Mouse (Mus musculus) thymus, adult 18-20 months (tissue): ENCODE measurements around the gene Tbc1d2b.

Source experiments
- DNase-seq, 2 experiments: peaks; one replicate each; pipeline ENCODE4 v3.0.0; 2022; ENCODE audit warnings: mixed read lengths in 2 of 2

The Tbc1d2b gene

DNA sequence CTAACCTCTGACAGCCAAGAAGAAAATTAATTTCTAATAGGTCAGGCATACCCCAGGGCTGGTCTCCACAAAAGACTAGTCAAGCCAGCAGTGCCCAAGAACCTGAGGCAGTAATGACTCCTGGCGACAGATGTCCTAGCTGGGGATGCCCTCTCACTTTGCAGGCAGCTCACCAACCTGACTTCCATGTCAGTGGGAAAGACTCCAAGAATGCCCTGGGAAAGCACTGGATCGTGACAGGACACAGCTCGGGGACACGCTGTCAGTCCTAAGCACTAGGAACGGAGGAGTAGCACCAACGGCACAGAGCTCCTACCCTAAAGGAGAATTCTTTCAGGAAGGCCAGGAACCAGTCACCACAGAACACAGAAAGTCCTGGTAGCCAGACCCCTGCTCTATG is 28.3 kb downstream of the Tbc1d2b start:
- no peak for DNase-seq

GRCm38 (mm10) chr9:90241618-90242017 is 29.0 kb downstream of the Tbc1d2b start:
- DNase-seq: no peak

DNA sequence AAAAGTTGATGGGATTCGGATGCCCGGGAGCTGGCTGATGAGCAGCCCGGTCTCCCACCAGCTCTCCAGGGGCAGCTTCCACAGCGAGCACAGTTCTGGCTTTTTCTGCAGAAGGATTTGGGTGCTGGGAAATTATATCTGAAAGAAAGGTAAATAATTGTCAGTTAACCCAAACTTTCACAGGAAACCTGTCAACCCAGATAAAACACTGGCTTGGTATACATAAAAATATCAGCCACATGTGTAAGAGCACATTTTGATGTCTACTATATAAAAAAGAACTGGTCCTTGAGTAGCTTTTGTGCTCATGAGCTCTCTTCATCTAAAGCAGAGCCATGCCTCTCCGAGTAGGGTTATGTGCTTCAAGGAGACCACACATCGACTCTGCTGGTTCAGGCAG is 29.6 kb downstream of the Tbc1d2b start:
- DNase-seq: no peak

DNA sequence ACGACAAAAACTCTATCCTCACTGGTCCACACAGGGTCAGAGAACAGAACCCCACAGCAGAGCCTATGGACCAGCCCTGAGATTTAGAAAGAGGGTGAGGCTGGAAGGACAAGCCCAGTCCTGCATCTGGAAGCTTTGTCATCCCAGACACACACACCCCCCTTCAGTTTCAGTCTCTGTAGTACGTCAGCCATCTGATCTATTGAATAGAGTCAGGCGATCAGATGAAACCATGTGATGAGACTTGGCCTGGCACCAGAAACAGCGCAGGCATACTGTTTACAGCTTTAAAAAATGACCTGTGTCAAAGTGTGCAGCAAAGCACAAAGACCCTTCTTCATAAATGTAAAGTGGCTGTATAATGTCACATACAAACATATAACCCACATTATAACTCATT is 30.0 kb downstream of the Tbc1d2b start:
- DNase-seq: no peak

GRCm38 (mm10) chr9:90237232-90238062 is 33.2 kb downstream of the Tbc1d2b start:
- no peak for DNase-seq

DNA sequence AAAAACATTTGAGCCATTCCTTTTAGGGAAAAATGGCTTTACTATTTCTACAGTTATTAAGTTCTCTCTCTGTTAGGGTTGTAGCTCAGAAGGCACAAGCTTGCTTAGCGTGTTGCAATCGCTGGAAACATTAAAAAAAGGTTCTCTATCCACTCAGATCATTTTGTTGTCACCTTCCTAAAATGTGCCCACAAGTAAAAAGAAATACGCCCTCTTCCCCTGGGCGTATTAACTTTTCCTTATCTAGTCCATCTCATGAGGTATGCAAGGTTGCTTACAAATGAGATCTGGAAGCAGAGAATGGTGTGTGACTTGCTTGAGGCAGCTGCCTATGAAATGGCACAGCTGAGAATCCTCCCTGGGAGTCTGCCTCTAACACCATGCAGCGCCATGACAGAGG is 33.8 kb downstream of the Tbc1d2b start:
- no peak for DNase-seq

DNA sequence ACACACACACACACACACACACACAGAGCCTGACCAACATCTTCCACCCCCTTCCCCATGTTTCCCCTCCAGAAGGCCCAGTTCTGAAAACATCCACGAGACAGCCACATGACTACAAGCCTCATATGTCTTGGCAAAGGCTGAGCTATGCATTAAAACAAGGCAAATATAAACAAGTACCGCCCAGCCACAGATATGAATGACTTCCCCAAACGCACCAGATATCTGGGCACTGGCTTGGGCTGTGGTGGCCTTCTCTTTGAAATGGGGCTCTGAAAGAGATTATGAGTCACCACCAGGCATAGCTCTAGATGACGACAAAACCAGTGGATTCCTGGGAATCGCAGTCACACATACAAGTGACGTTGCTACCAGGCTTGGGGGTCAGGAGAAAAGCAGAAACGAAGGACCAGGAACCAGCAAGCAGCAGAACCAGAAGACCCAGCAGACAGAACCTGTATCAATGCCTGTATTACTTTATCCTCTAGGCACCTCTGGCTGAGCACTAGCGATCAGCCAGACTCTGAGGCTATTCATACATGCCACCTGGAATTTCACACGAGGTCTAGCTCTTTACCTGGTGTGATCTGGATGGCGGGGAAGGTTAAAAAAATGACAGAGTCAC is 35.2 kb downstream of the Tbc1d2b start:
- DNase-seq: no peak

DNA sequence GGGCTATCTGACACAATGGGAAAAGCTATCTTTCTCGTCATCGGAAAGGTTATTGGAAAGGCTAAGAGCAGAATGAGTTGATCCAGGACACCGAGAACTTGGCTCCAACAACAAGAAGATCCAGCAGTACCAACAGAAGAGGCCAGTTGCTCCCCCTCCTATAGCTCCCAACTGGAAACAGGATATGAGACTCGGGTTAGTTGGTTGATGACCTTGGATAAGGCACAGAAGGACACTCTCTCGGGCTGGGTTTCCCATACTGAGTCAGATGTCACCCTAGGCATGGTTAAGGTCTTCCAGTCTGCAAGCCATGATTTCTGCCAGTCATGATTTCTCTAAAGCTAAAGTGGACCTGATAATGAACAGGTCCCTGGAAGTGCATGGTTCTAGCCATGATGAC is 35.8 kb downstream of the Tbc1d2b start:
- no peak for DNase-seq

DNA sequence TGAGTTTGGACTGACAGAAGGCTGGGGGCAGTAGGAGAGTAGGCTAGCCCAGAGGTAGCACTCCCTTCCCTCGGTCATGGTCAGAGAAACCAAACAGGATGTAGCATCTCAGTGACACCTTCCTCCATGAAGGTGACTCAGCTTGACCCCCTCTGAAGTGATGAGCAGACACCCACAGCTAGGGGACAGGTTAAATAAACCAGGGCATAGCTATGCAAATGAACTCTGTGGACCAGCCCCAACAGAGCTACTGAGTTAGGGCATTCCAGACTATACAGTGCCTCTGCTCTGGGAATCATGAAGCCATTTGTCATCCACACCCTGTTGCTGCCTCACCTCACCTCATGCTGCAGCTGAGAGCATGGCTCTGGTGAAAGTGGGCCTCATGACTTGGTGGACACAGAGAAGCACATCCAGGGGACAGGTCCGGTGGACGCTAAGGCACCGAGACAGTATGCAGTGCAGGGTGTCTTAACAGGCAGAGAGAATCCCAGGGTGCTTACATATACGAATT is 36.6 kb downstream of the Tbc1d2b start:
- DNase-seq: no peak

GRCm38 (mm10) chr9:90232781-90233690 is 37.6 kb downstream of the Tbc1d2b start:
- no peak for DNase-seq

DNA sequence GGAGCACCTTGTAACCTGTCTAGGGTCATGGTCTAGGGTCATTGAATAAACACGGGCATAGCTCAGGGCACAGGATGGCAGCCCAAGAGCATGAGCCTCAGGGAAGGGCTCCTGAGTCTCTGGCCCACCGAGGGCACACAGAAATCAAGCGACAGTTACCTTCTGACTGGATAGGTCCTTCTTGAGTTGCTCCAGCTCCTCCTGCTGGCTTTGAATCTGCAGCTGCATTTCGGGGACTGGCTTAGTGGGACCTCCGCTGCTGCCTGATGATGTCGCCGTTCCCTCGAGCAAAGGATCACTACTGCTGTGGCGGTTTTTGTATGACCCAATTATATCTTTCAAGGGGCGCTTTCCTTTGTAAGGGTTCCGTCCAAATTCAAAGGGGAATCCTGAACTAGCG is 43.4 kb downstream of the Tbc1d2b start:
- no peak for DNase-seq

GRCm38 (mm10) chr9:90226742-90227096 is 43.9 kb downstream of the Tbc1d2b start:
- DNase-seq: no peak

DNA sequence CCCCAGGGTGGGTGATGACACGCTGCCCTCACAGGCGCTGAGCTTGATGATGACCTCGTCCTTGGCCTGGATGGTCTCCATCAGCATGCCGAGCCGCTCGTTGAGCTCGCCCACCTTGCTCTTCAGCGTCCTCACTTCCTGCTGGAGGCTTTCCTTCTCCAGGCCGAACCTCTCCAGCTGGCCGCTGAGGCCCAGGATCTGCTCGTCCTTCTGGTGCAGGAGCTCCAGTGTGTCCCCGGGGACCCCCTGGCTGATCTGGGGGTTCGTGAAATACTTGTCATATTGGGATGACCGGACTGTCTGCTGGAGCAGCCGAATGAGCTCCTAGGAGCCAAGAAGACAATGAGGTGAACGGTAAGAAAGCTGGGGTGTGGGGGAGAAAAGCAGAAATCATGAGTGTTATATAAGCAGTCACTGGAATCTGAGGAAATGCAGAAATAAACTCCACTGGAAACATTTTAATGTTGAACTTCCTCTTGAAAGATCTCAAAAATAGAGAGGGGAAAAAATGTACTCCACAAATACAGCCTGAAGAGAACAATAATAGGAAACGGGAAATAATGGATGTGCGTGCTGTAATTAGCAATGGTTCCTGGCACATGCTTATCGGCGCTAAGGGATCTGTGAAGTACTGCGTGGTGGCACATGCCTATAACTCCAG is 44.4 kb downstream of the Tbc1d2b start:
- DNase-seq: no peak

DNA sequence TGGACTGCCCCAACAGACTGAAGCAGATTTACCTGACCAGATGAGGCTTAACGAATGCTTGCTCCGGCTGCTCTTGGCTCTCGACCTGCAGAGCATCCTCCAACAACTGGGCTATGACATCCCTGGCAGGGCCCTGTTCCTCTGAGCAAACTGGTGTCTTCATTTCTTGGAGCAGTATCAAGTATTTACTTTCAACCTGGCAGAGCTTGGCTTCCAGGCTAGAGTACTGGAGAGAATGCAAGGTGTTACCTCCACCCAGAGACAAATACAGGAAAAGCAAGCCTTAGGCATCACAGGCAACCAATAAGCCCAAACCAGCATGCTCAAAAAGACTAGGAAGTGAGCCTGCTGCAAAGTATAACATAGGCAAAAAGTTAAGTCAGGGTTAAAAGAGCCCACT is 48.3 kb downstream of the Tbc1d2b start:
- DNase-seq: no peak

- no peak for DNase-seq
These were observed 53.1 kb downstream of the Tbc1d2b start for GRCm38 (mm10) chr9:90217501-90217900.

DNA sequence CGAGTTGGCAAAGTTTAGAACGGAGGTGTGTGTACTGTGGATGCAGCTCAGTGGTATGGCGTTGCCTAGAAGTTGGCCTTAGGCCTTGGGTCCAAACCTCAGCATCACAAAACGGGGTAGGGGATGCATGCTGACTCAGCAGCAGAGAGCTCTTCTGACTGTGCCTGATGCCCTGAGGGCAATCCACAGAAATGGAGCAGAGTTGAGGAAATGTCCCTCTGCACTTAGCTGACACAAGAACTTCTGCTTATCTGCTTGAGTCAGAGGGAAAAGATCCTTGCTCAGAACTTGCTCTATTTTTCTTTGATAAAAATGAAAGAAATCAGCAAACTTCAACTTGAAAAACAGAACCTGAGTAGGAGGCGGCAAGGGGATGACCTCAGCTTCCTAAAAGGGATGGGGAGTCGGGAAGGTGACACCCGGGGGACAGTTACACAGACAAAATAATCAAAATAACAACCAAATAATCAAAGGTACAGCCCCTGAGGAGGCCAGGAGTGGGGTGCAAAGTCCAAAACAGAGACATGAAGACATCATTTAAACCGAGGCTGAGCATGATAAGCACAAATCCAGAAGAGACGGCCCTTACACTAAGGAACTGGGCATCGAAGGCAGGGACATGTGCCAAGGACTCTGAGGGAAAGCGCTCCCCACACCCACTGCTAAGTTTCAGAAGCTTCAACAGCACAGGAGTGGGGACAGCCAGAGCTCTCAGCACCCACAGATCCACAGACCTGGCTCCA is 54.2 kb downstream of the Tbc1d2b start:
- DNase-seq: no peak

DNA sequence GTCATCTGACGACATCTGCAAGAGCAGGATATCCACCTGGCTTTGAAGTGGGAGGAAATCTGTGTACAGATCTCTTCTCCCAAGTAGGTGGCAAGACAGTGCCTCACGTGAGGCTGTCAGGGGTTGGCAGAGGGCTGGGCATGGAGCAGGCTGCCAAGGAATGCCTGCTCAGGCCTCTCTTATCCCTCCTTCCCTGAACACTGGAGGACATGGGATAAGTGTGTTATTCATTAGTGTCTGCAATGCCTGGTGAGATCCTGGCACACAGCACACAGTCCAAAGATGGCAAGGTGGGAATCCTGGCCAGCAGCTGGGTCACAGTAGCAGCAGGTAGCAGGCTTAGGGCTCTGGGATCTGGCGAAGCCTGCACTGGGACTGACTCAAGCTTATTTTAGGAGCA is 57.5 kb downstream of the Tbc1d2b start:
- DNase-seq: no peak

DNA sequence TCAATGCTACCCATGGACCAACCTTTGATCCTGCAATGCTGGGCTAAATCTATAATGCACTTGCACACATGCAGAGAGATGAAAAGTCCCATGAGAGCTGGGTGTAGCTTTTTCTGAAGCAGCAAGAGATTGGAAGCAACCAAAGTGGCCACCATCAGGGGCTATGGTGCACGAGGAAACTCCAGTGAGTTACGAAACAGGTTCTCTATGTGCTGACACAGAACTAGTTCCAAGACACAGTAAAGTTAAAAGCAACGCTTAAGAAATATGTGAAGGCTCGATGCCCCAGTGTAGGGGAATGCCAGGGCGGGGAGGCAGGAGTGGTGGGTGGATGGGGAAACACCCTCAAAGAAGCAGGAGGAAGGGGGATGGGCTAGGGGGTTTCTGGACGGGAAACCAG is 61.9 kb downstream of the Tbc1d2b start:
- no peak for DNase-seq

- no peak for DNase-seq
These were observed 62.8 kb downstream of the Tbc1d2b start for GRCm38 (mm10) chr9:90207808-90208207.

DNA sequence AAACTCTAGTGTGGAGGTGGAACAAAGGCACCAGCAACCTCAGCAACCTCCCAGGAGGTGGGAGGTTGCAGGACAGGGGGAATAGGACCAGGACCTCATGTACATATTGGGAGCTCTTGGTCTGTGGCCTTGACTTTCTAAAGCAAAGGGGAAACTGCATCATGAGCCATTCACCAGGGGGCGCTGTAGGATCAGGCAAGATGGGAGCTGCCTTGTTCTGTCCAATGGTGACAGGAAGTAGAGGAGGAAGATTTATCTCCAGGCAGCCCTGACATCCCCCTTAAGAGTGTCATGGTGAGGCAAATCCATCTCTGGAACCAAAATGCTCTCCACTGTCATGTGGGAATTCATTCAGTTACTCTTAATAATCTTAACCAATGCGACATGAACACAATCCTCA is 64.1 kb downstream of the Tbc1d2b start:
- DNase-seq: peak; percentile 58 to 65

DNA sequence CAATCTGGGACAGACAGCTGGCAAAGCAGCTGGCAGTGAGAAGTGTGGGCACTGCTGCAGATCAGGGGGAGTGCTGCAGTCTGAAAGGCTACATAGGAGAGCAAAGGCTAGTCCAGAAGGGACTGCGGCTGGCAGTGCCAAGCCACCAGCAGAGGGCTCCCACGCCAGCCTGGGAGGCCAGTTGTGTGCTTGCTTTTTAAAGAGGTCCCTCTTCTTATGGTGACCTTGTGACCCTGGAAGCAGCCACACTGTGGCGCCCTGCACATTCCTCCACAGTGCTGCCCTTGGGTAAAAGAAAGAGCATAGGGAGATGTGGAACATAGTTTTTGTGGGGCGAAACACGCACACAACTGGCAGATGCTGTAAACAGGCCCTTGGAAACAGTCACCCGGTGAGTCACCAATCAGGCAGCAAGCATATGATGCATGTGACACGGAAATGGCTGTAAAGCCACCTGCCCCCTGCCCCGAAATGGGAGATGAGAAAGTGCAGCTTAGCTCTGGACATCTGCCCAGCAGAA is 66.1 kb downstream of the Tbc1d2b start:
- DNase-seq: no peak

- DNase-seq: no peak
These were observed 67.4 kb downstream of the Tbc1d2b start for GRCm38 (mm10) chr9:90203233-90203632.
